Mouse (Mus musculus): ENCODE data around the gene Skor1.

- TF ChIP-seq CTCF (IDR thresholded peaks at IDR 0.05; ENCODE audit: low read depth) (no peak), EP300 (IDR thresholded peaks at IDR 0.05; ENCODE audit: low read depth) (no peak)
Observed at GRCm38 (mm10) chr9:63183864-63184263, 35.1 kb upstream of the Skor1 start.

Data from liver, postnatal 0 days (tissue).